Mouse (Mus musculus) MEL (cell line): ENCODE data around the gene Proser3. TPM values are rescaled to one million over a fixed set of nuclear protein-coding genes. Genes with fewer than 3 reads are reported as not detected.

Experiments
- DNase-seq: peaks from one replicate; pipeline ENCODE4 v3.0.0; 2011; ENCODE audit warnings: low read depth, low spot score
- H3K27ac ChIP-seq: 2 replicates; pipeline ENCODE4 v1.5.1; 2012; ENCODE audit warnings: low read depth, mild to moderate bottlenecking, control low read depth, low read length, moderate library complexity; ENCODE audit not compliant: control insufficient read depth
- H3K27me3 ChIP-seq, 2 experiments: fragments of 150-350 bp in 1 of 2; sonication (generic) in 1 of 2; 2 replicates each; pipeline ENCODE4 v1.6.1; 2012; ENCODE audit warnings: low read length in 2 of 2, mild to moderate bottlenecking in 2 of 2, improper control_type of control experiment in 1 of 2, moderate library complexity in 1 of 2; ENCODE audit not compliant: insufficient read depth in 2 of 2, control insufficient read depth in 1 of 2
- H3K36me3 ChIP-seq, 2 experiments: 2 replicates each; pipeline ENCODE4 v1.6.1; 2012 to 2014; ENCODE audit warnings: low read length in 2 of 2, improper control_type of control experiment in 1 of 2, inconsistent platforms in 1 of 2, mild to moderate bottlenecking in 1 of 2; ENCODE audit not compliant: insufficient read depth in 2 of 2, control insufficient read depth in 1 of 2
- H3K4me1 ChIP-seq, 2 experiments: fragments of 150-350 bp in 1 of 2; sonication (generic) in 1 of 2; 2 replicates each; pipeline ENCODE4 v1.6.1; 2012; ENCODE audit warnings: low read length in 2 of 2, improper control_type of control experiment in 1 of 2, mild to moderate bottlenecking in 1 of 2; ENCODE audit not compliant: insufficient read depth in 2 of 2, control insufficient read depth in 1 of 2
- H3K4me3 ChIP-seq, 2 experiments: fragments of 150-350 bp in 1 of 2; sonication (generic) in 1 of 2; 2 replicates each; pipeline ENCODE4 v1.5.1; 2012; ENCODE audit warnings: low read depth in 2 of 2, low read length in 2 of 2, mild to moderate bottlenecking in 2 of 2, moderate library complexity in 2 of 2, control low read depth in 1 of 2, improper control_type of control experiment in 1 of 2; ENCODE audit not compliant: control insufficient read depth in 1 of 2, insufficient read depth in 1 of 2
- H3K79me2 ChIP-seq: 2 replicates; pipeline ENCODE4 v1.6.1; 2012; ENCODE audit warnings: mild to moderate bottlenecking, low read length, moderate library complexity; ENCODE audit not compliant: control insufficient read depth, poor library complexity, insufficient read depth
- H3K9ac ChIP-seq: 2 replicates; pipeline ENCODE4 v1.6.1; 2012; ENCODE audit warnings: low read depth, mild to moderate bottlenecking, control low read depth, low read length, moderate library complexity; ENCODE audit not compliant: control insufficient read depth, poor library complexity, severe bottlenecking
- H3K9me3 ChIP-seq: fragments of 150-350 bp; sonication (generic); replicated peaks from 2 replicates; pipeline ENCODE4 v1.6.1; 2012; ENCODE audit warnings: mild to moderate bottlenecking, low read length, improper control_type of control experiment, moderate library complexity; ENCODE audit not compliant: insufficient read depth
- BHLHE40 ChIP-seq: IDR thresholded peaks from 2 replicates; pipeline ENCODE4 v1.6.1; 2012; ENCODE audit warnings: low read depth, mild to moderate bottlenecking, inconsistent platforms, low read length, improper control_type of control experiment, borderline replicate concordance
- CHD1 ChIP-seq: IDR thresholded peaks from 2 replicates; pipeline ENCODE4 v1.6.1; 2012; ENCODE audit warnings: low read depth, mild to moderate bottlenecking, inconsistent platforms, low read length, improper control_type of control experiment
- CTCF ChIP-seq, 3 experiments: IDR thresholded peaks in 2 of 3; conservative IDR thresholded peaks in 1 of 3; 2 replicates each; pipeline ENCODE4 v1.5.1; 2011 to 2012; ENCODE audit warnings: low read length in 3 of 3, low read depth in 2 of 3, mild to moderate bottlenecking in 2 of 3, improper control_type of control experiment in 1 of 3, inconsistent platforms in 1 of 3, mixed read lengths in 1 of 3, moderate library complexity in 1 of 3; ENCODE audit not compliant: control insufficient read depth in 1 of 3, insufficient read depth in 1 of 3, poor library complexity in 1 of 3, severe bottlenecking in 1 of 3
- E2F4 ChIP-seq: IDR thresholded peaks from 2 replicates; pipeline ENCODE4 v1.6.1; 2011; ENCODE audit warnings: low read depth, low read length, improper control_type of control experiment, borderline replicate concordance
- ELF1 ChIP-seq: IDR thresholded peaks from 2 replicates; pipeline ENCODE4 v1.6.1; 2014; ENCODE audit warnings: low read depth, mild to moderate bottlenecking, inconsistent platforms, low read length, improper control_type of control experiment, moderate library complexity
- EP300 ChIP-seq, 2 experiments: IDR thresholded peaks; 2 replicates each; pipeline ENCODE4 v1.6.1; 2011; ENCODE audit warnings: improper control_type of control experiment in 2 of 2, low read length in 2 of 2, low read depth in 1 of 2, mild to moderate bottlenecking in 1 of 2
- ETS1 ChIP-seq: IDR thresholded peaks from 2 replicates; pipeline ENCODE4 v1.6.1; 2012; ENCODE audit warnings: low read depth, mild to moderate bottlenecking, inconsistent platforms, low read length, improper control_type of control experiment, moderate library complexity
- GATA1 ChIP-seq: IDR thresholded peaks from 2 replicates; pipeline ENCODE4 v1.6.1; 2011; ENCODE audit warnings: low read depth, low read length, improper control_type of control experiment
- HCFC1 ChIP-seq: IDR thresholded peaks from 2 replicates; pipeline ENCODE4 v1.6.1; 2012; ENCODE audit warnings: low read depth, mild to moderate bottlenecking, inconsistent platforms, low read length, improper control_type of control experiment, moderate library complexity
- JUND ChIP-seq: IDR thresholded peaks from 2 replicates; pipeline ENCODE4 v1.6.1; 2011; ENCODE audit warnings: low read depth, mild to moderate bottlenecking, improper control_type of control experiment, low read length
- KAT2A ChIP-seq: conservative IDR thresholded peaks from 2 replicates; pipeline ENCODE4 v1.6.1; 2012; ENCODE audit warnings: low read depth, low read length, improper control_type of control experiment, inconsistent platforms
- MAFK ChIP-seq: IDR thresholded peaks from 2 replicates; pipeline ENCODE4 v1.6.1; 2011; ENCODE audit warnings: low read depth, mild to moderate bottlenecking, low read length, improper control_type of control experiment, borderline replicate concordance
- MAX ChIP-seq: IDR thresholded peaks from 2 replicates; pipeline ENCODE4 v1.6.1; 2011; ENCODE audit warnings: low read length, improper control_type of control experiment
- MAZ ChIP-seq: IDR thresholded peaks from 2 replicates; pipeline ENCODE4 v1.6.1; 2012; ENCODE audit warnings: low read depth, mild to moderate bottlenecking, inconsistent platforms, low read length, improper control_type of control experiment
- MXI1 ChIP-seq: IDR thresholded peaks from 2 replicates; pipeline ENCODE4 v1.6.1; 2011; ENCODE audit warnings: mild to moderate bottlenecking, low read depth, low read length, improper control_type of control experiment
- MYC ChIP-seq: IDR thresholded peaks from 2 replicates; pipeline ENCODE4 v1.6.1; 2011; ENCODE audit warnings: low read depth, mild to moderate bottlenecking, low read length, improper control_type of control experiment, moderate library complexity
- NRF1 ChIP-seq: IDR thresholded peaks from 2 replicates; pipeline ENCODE4 v1.6.1; 2014; ENCODE audit warnings: low read depth, mild to moderate bottlenecking, inconsistent platforms, low read length, improper control_type of control experiment, moderate library complexity; ENCODE audit not compliant: poor library complexity, insufficient read depth, severe bottlenecking
- POLR2AphosphoS5 ChIP-seq: IDR thresholded peaks from 2 replicates; pipeline ENCODE4 v1.6.1; 2012; ENCODE audit warnings: low read depth, borderline replicate concordance, mild to moderate bottlenecking, inconsistent platforms, low read length, moderate library complexity, mixed read lengths
- RAD21 ChIP-seq: IDR thresholded peaks from 2 replicates; pipeline ENCODE4 v1.6.1; 2011; ENCODE audit warnings: mild to moderate bottlenecking, low read depth, low read length, improper control_type of control experiment
- RCOR1 ChIP-seq: IDR thresholded peaks from 2 replicates; pipeline ENCODE4 v1.6.1; 2012; ENCODE audit warnings: low read depth, mild to moderate bottlenecking, inconsistent platforms, low read length, improper control_type of control experiment
- SIN3A ChIP-seq: IDR thresholded peaks from 2 replicates; pipeline ENCODE4 v1.6.1; 2012; ENCODE audit warnings: low read length, improper control_type of control experiment, inconsistent platforms
- SMC3 ChIP-seq: IDR thresholded peaks from 2 replicates; pipeline ENCODE4 v1.6.1; 2011; ENCODE audit warnings: low read depth, low read length, improper control_type of control experiment
- TAL1 ChIP-seq: IDR thresholded peaks from 2 replicates; pipeline ENCODE4 v1.6.1; 2012; ENCODE audit warnings: mild to moderate bottlenecking, inconsistent platforms, low read length, moderate library complexity, mixed read lengths
- TBP ChIP-seq: IDR thresholded peaks from 2 replicates; pipeline ENCODE4 v1.8.0; 2011; ENCODE audit warnings: low read depth, low read length, improper control_type of control experiment
- UBTF ChIP-seq: IDR thresholded peaks from 2 replicates; pipeline ENCODE4 v1.6.1; 2012; ENCODE audit warnings: low read depth, mild to moderate bottlenecking, inconsistent platforms, low read length, improper control_type of control experiment, moderate library complexity, borderline replicate concordance; ENCODE audit not compliant: insufficient read depth
- USF2 ChIP-seq, 2 experiments: IDR thresholded peaks; 2 replicates each; pipeline ENCODE4 v1.6.1; 2011 to 2012; ENCODE audit warnings: improper control_type of control experiment in 2 of 2, low read length in 2 of 2, borderline replicate concordance in 1 of 2, inconsistent platforms in 1 of 2, low read depth in 1 of 2, mild to moderate bottlenecking in 1 of 2; ENCODE audit not compliant: insufficient read depth in 1 of 2
- ZC3H11A ChIP-seq: IDR thresholded peaks from 2 replicates; pipeline ENCODE4 v1.6.1; 2012; ENCODE audit warnings: low read depth, mild to moderate bottlenecking, inconsistent platforms, low read length, improper control_type of control experiment
- ZMIZ1 ChIP-seq: IDR thresholded peaks from 2 replicates; pipeline ENCODE4 v1.6.1; 2012; ENCODE audit warnings: low read depth, mild to moderate bottlenecking, inconsistent platforms, low read length, improper control_type of control experiment, moderate library complexity
- ZNF384 ChIP-seq: IDR thresholded peaks from 2 replicates; pipeline ENCODE4 v1.6.1; 2012; ENCODE audit warnings: low read depth, mild to moderate bottlenecking, inconsistent platforms, low read length, improper control_type of control experiment
- polyA plus RNA-seq, 2 experiments: library from polyadenylated mRNA; stranded (reverse) in 1 of 2; unstranded in 1 of 2; fragments of >175 nt in 1 of 2; fragments of >200 nt in 1 of 2; gene quantifications; 2 replicates each; pipeline versions ENCODE4 v1.2.1 to v1.2.4; 2012; ENCODE audit warnings: low replicate concordance in 2 of 2, low read depth in 1 of 2; ENCODE audit not compliant: insufficient read length in 2 of 2, insufficient read depth in 1 of 2, missing spikeins in 1 of 2
- total RNA-seq: library from RNA; depleted of rRNA; stranded (reverse); fragments of 300-350 nt; gene quantifications from 2 replicates; pipeline ENCODE4 v1.2.3, GENCODE M21; 2012

Gene Proser3
- total and polyA plus RNA-seq, 3 experiments: 2.3 to 8.9 TPM; not detected in 1

GRCm38 (mm10) chr7:30593579-30594509 is 41.7 kb upstream of the Proser3 start (continued):
- TF ChIP-seq EP300 (IDR thresholded peaks at IDR 0.05; ENCODE audit: low read depth in 1 of 2, low read length in 2 of 2) (peak; percentile 33 to 70; a peak in 3 of 4 replicates), ELF1 (no peak), HCFC1 (no peak), SIN3A (peak; percentile 51), ZMIZ1 (no peak; the same call in 1 of the 2 replicates), CTCF (IDR thresholded peaks at IDR 0.05 in 2 of 3, conservative IDR thresholded peaks at IDR 0.05 in 1 of 3; ENCODE audit: control insufficient read depth in 1 of 3, insufficient read depth in 1 of 3, low read depth in 2 of 3, low read length in 3 of 3, poor library complexity in 1 of 3, severe bottlenecking in 1 of 3) (no peak), MXI1 (0 out of 2 replicates have a peak, but pooled peaks have one; percentile 23), ZC3H11A (no peak)

GRCm38 (mm10) chr7:30592772-30593423 is 40.8 kb upstream of the Proser3 start:
- Histone ChIP-seq H3K9ac (peak overlapping the region; percentile 56), H3K4me1 (peaks cover 10 to 38% of the 10 kb centered on the region in 2 experiments; a peak in 3 of 4 replicates), H3K27ac (peak overlapping the region; percentile 84), H3K79me2 (peaks cover 16% of the 10 kb centered on the region), H3K27me3 (no peaks in the 10 kb centered on the region), H3K9me3 (no peaks in the 10 kb centered on the region), H3K36me3 (peaks cover 0 to 11% of the 10 kb centered on the region in 2 experiments; a peak in 2 of 4 replicates), H3K4me3 (peak overlapping the region; percentile 28 to 40)
- DNase-seq: peak; percentile 90
- no peak; the same call in 1 of the 2 replicates for TF ChIP-seq MXI1
- no peak for TF ChIP-seq SMC3
- peak; percentile 63; the same call in 1 of the 2 replicates for TF ChIP-seq CHD1
- peak; percentile 73 for TF ChIP-seq TBP
- TF ChIP-seq USF2 (IDR thresholded peaks at IDR 0.05; ENCODE audit: borderline replicate concordance in 1 of 2, insufficient read depth in 1 of 2, low read depth in 1 of 2, low read length in 2 of 2): no peak
- TF ChIP-seq MAZ: no peak
- TF ChIP-seq CTCF (IDR thresholded peaks at IDR 0.05 in 2 of 3, conservative IDR thresholded peaks at IDR 0.05 in 1 of 3; ENCODE audit: control insufficient read depth in 1 of 3, insufficient read depth in 1 of 3, low read depth in 2 of 3, low read length in 3 of 3, poor library complexity in 1 of 3, severe bottlenecking in 1 of 3): no peak
- TF ChIP-seq GATA1: no peak
- no peak; the same call in 1 of the 2 replicates for TF ChIP-seq RCOR1
- TF ChIP-seq BHLHE40: no peak
- TF ChIP-seq MAX: no peak; the same call in 1 of the 2 replicates
- no peak for TF ChIP-seq ETS1
- no peak for TF ChIP-seq ZNF384
- TF ChIP-seq MAFK: no peak
- no peak for TF ChIP-seq SIN3A
- peak; percentile 74 for TF ChIP-seq MYC
- peak; percentile 41; the same call in 1 of the 2 replicates for TF ChIP-seq HCFC1
- TF ChIP-seq UBTF: no peak
- 0 out of 2 replicates have a peak, but pooled peaks have one; percentile 17 for TF ChIP-seq ELF1
- peak; percentile 55; the same call in 1 of the 2 replicates for TF ChIP-seq ZMIZ1
- no peak for TF ChIP-seq TAL1
- TF ChIP-seq POLR2AphosphoS5: no peak
- TF ChIP-seq RAD21: no peak
- TF ChIP-seq NRF1: no peak
- TF ChIP-seq E2F4: no peak
- no peak for TF ChIP-seq KAT2A
- no peak for TF ChIP-seq EP300 (IDR thresholded peaks at IDR 0.05; ENCODE audit: low read depth in 1 of 2, low read length in 2 of 2)
- no peak for TF ChIP-seq JUND
